Mouse (Mus musculus) gastrocnemius, postnatal 14 days (tissue): ENCODE data around the gene Cabcoco1. TPM values are rescaled to one million over a fixed set of nuclear protein-coding genes. Genes with fewer than 3 reads are reported as not detected.

ENCODE experiments used
- DNase-seq: peaks from one replicate; pipeline ENCODE4 v3.0.0; 2021; ENCODE audit warnings: mixed read lengths
- intact Hi-C: fragments of 180-260 bp; cut with DNase I; formaldehyde crosslinking; loops from one replicate; pipeline ENCODE4 v1.15.1; 2025; ENCODE audit warnings: low total_unique reads
- total RNA-seq, 2 experiments: library from RNA; stranded (reverse); gene quantifications; 2 replicates each; pipeline ENCODE4 v1.2.3; 2021

Gene Cabcoco1
- total RNA-seq, 2 experiments from 2014 or later = 0.35 to 0.38 TPM

GRCm38 (mm10) chr10:68442713-68443112 lies 99.0 kb downstream of the Cabcoco1 start:
- no peak for DNase-seq
- intact Hi-C loops = no loop called here

- intact Hi-C loops = no loop called here
- no peak for DNase-seq
Observed at GRCm38 (mm10) chr10:68441931-68442662, 99.6 kb downstream of the Cabcoco1 start.

GRCm38 (mm10) chr10:68440515-68440914 lies 101.2 kb downstream of the Cabcoco1 start:
- intact Hi-C loops = no loop called here
- DNase-seq = no peak

- DNase-seq = no peak
- intact Hi-C loops = loop anchor here (10.0 kb wide), 1 partner anchor 71 kb away; no protein-coding TSS in a partner anchor
Observed at GRCm38 (mm10) chr10:68435754-68436153, 105.9 kb downstream of the Cabcoco1 start.

- intact Hi-C loops = loop anchor here (10.0 kb wide), 1 partner anchor 70 kb away; no protein-coding TSS in a partner anchor
- no peak for DNase-seq
Observed at GRCm38 (mm10) chr10:68435001-68435560, 106.6 kb downstream of the Cabcoco1 start.

GRCm38 (mm10) chr10:68434045-68434639 lies 107.6 kb downstream of the Cabcoco1 start:
- intact Hi-C loops = loop anchor here (10.0 kb wide), 1 partner anchor 69 kb away; no protein-coding TSS in a partner anchor
- DNase-seq = no peak

- intact Hi-C loops = loop anchor here (10.0 kb wide), 1 partner anchor 67 kb away; no protein-coding TSS in a partner anchor
- no peak for DNase-seq
Observed at GRCm38 (mm10) chr10:68431346-68431745, 110.3 kb downstream of the Cabcoco1 start.

GRCm38 (mm10) chr10:68430929-68431328 lies 110.8 kb downstream of the Cabcoco1 start:
- no peak for DNase-seq
- intact Hi-C loops = loop anchor here (10.0 kb wide), 1 partner anchor 66 kb away; no protein-coding TSS in a partner anchor

GRCm38 (mm10) chr10:68420393-68420920 lies 121.2 kb downstream of the Cabcoco1 start:
- DNase-seq = no peak
- intact Hi-C loops = no loop called here

GRCm38 (mm10) chr10:68419893-68420292 lies 121.8 kb downstream of the Cabcoco1 start:
- intact Hi-C loops = no loop called here
- DNase-seq = no peak

GRCm38 (mm10) chr10:68417074-68417790 lies 124.5 kb downstream of the Cabcoco1 start:
- DNase-seq = no peak
- intact Hi-C loops = no loop called here

GRCm38 (mm10) chr10:68405936-68406335 lies 135.8 kb downstream of the Cabcoco1 start:
- no peak for DNase-seq
- intact Hi-C loops = no loop called here

- intact Hi-C loops = no loop called here
- no peak for DNase-seq
Observed at GRCm38 (mm10) chr10:68396786-68397185, 144.9 kb downstream of the Cabcoco1 start.

- no peak for DNase-seq
- intact Hi-C loops = no loop called here
Observed at GRCm38 (mm10) chr10:68396083-68396482, 145.6 kb downstream of the Cabcoco1 start.

GRCm38 (mm10) chr10:68391640-68392039 lies 150.1 kb downstream of the Cabcoco1 start:
- DNase-seq = no peak
- intact Hi-C loops = no loop called here

- intact Hi-C loops = no loop called here
- no peak for DNase-seq
Observed at GRCm38 (mm10) chr10:68388802-68389201, 152.9 kb downstream of the Cabcoco1 start.

GRCm38 (mm10) chr10:68388138-68388537 lies 153.6 kb downstream of the Cabcoco1 start:
- intact Hi-C loops = no loop called here
- no peak for DNase-seq
